Mouse (Mus musculus) brain, adult 2 months (tissue): ENCODE measurements around the gene Snrpc.

Source experiments
- DNase-seq: peaks from one replicate; pipeline ENCODE4 v3.0.0; 2011; ENCODE audit warnings: low read depth, low spot score

The Snrpc gene

GRCm38 (mm10) chr17:27859131-27859530 is 21.2 kb downstream of the Snrpc start:
- DNase-seq, result no peak

GRCm38 (mm10) chr17:27865461-27865860 is 27.5 kb downstream of the Snrpc start:
- no peak for DNase-seq

GRCm38 (mm10) chr17:27866737-27867136 is 28.8 kb downstream of the Snrpc start:
- DNase-seq, result no peak

- DNase-seq, result peak; percentile 96
These were observed 33.9 kb downstream of the Snrpc start for GRCm38 (mm10) chr17:27871851-27872250.

- DNase-seq, result no peak
These were observed 35.6 kb downstream of the Snrpc start for GRCm38 (mm10) chr17:27873583-27873982.

- DNase-seq, result no peak
These were observed 36.6 kb downstream of the Snrpc start for GRCm38 (mm10) chr17:27874510-27874909.

GRCm38 (mm10) chr17:27881518-27881917 is 43.6 kb downstream of the Snrpc start:
- peak; percentile 51 for DNase-seq

GRCm38 (mm10) chr17:27883129-27883528 is 45.2 kb downstream of the Snrpc start:
- DNase-seq, result no peak

GRCm38 (mm10) chr17:27883994-27884393 is 46.0 kb downstream of the Snrpc start:
- DNase-seq, result no peak

- no peak for DNase-seq
These were observed 48.7 kb downstream of the Snrpc start for GRCm38 (mm10) chr17:27886499-27887210.
